Mouse (Mus musculus): Measurements from ENCODE around the gene Shisa8. TPM values are rescaled to one million over a fixed set of nuclear protein-coding genes. Genes with fewer than 3 reads are reported as not detected.

Gene Shisa8
- total and polyA plus RNA-seq, 2 experiments from 2014 or later, result 0.07 to 7.5 TPM

GRCm38 (mm10) chr15:82223251-82223650, 10.6 kb upstream of the Shisa8 start:
- H3K27me3 ChIP-seq (ENCODE audit: control insufficient read depth, insufficient read depth, low read length), result peaks cover 58% of the 10 kb centered on the region
- H3K36me3 ChIP-seq (replicated peaks; ENCODE audit: control insufficient read depth, insufficient read depth, low read length), result no peaks in the 10 kb centered on the region
- H3K27ac ChIP-seq (ENCODE audit: low read depth), result no peak overlapping the region
- TF ChIP-seq EP300 (IDR thresholded peaks at IDR 0.05; ENCODE audit: low read depth), result no peak
- TF ChIP-seq CTCF (IDR thresholded peaks at IDR 0.05; ENCODE audit: low read depth), result no peak
- DNase-seq (ENCODE audit: low spot score) (no peak), ATAC-seq (ENCODE audit: insufficient read depth, low read depth) (0 out of 2 replicates have a peak, but pooled peaks have one; percentile 33)
- H3K9me3 ChIP-seq (replicated peaks; ENCODE audit: control insufficient read depth, low read length), result no peaks in the 10 kb centered on the region
- H3K9ac ChIP-seq (replicated peaks; ENCODE audit: low read depth, low read length), result no peak overlapping the region
- no peak overlapping the region for H3K4me3 ChIP-seq (ENCODE audit: low read depth, low read length)
- no peaks in the 10 kb centered on the region for H3K4me1 ChIP-seq (ENCODE audit: control insufficient read depth, insufficient read depth)
- 20% methylated on average over 6 of the region's 7 CpGs for WGBS
- no peak overlapping the region for H3K4me2 ChIP-seq (ENCODE audit: low read depth, low read length)

GRCm38 (mm10) chr15:82221104-82221860, 8.7 kb upstream of the Shisa8 start:
- Histone ChIP-seq H3K27ac (ENCODE audit: low read depth) (no peak overlapping the region), H3K9me3 (replicated peaks; ENCODE audit: control insufficient read depth, low read length) (no peaks in the 10 kb centered on the region), H3K4me2 (ENCODE audit: low read depth, low read length) (no peak overlapping the region), H3K4me1 (ENCODE audit: control insufficient read depth, insufficient read depth) (peaks cover 2% of the 10 kb centered on the region), H3K4me3 (ENCODE audit: low read depth, low read length) (no peak overlapping the region), H3K9ac (replicated peaks; ENCODE audit: low read depth, low read length) (no peak overlapping the region), H3K36me3 (replicated peaks; ENCODE audit: control insufficient read depth, insufficient read depth, low read length) (no peaks in the 10 kb centered on the region), H3K27me3 (ENCODE audit: control insufficient read depth, insufficient read depth, low read length) (peaks cover 75% of the 10 kb centered on the region)
- ATAC-seq (ENCODE audit: insufficient read depth, low read depth) (no peak), DNase-seq (ENCODE audit: low spot score) (no peak)
- TF ChIP-seq EP300 (IDR thresholded peaks at IDR 0.05; ENCODE audit: low read depth) (no peak), CTCF (IDR thresholded peaks at IDR 0.05; ENCODE audit: low read depth) (no peak)
- WGBS, result 71% methylated on average over 14 of the region's 14 CpGs

GRCm38 (mm10) chr15:82220003-82220675, 7.5 kb upstream of the Shisa8 start:
- ATAC-seq (ENCODE audit: insufficient read depth, low read depth), result no peak
- H3K27me3 ChIP-seq (ENCODE audit: control insufficient read depth, insufficient read depth, low read length), result peaks cover 76% of the 10 kb centered on the region
- H3K9ac ChIP-seq (replicated peaks; ENCODE audit: low read depth, low read length), result no peak overlapping the region
- H3K4me1 ChIP-seq (ENCODE audit: control insufficient read depth, insufficient read depth), result peaks cover 7% of the 10 kb centered on the region
- H3K4me2 ChIP-seq (ENCODE audit: low read depth, low read length), result no peak overlapping the region
- DNase-seq (ENCODE audit: low spot score), result no peak
- 75% methylated on average over 12 of the region's 12 CpGs for WGBS
- H3K36me3 ChIP-seq (replicated peaks; ENCODE audit: control insufficient read depth, insufficient read depth, low read length), result no peaks in the 10 kb centered on the region
- H3K9me3 ChIP-seq (replicated peaks; ENCODE audit: control insufficient read depth, low read length), result no peaks in the 10 kb centered on the region
- H3K27ac ChIP-seq (ENCODE audit: low read depth), result no peak overlapping the region
- H3K4me3 ChIP-seq (ENCODE audit: low read depth, low read length), result no peak overlapping the region
- TF ChIP-seq EP300 (IDR thresholded peaks at IDR 0.05; ENCODE audit: low read depth) (no peak), CTCF (IDR thresholded peaks at IDR 0.05; ENCODE audit: low read depth) (no peak)

GRCm38 (mm10) chr15:82218778-82219666, 6.4 kb upstream of the Shisa8 start:
- Histone ChIP-seq H3K9ac (replicated peaks; ENCODE audit: low read depth, low read length) (no peak overlapping the region), H3K4me1 (ENCODE audit: control insufficient read depth, insufficient read depth) (peaks cover 7% of the 10 kb centered on the region), H3K27me3 (ENCODE audit: control insufficient read depth, insufficient read depth, low read length) (peaks cover 74% of the 10 kb centered on the region), H3K36me3 (replicated peaks; ENCODE audit: control insufficient read depth, insufficient read depth, low read length) (no peaks in the 10 kb centered on the region), H3K4me3 (ENCODE audit: low read depth, low read length) (no peak overlapping the region), H3K4me2 (ENCODE audit: low read depth, low read length) (no peak overlapping the region), H3K27ac (ENCODE audit: low read depth) (no peak overlapping the region), H3K9me3 (replicated peaks; ENCODE audit: control insufficient read depth, low read length) (no peaks in the 10 kb centered on the region)
- no peak for DNase-seq (ENCODE audit: low spot score)
- TF ChIP-seq CTCF (IDR thresholded peaks at IDR 0.05; ENCODE audit: low read depth), result no peak
- no peak for TF ChIP-seq EP300 (IDR thresholded peaks at IDR 0.05; ENCODE audit: low read depth)
- WGBS, result 70% methylated on average over 26 of the region's 26 CpGs
- ATAC-seq (ENCODE audit: insufficient read depth, low read depth), result no peak

GRCm38 (mm10) chr15:82217980-82218379, 5.4 kb upstream of the Shisa8 start:
- TF ChIP-seq CTCF (IDR thresholded peaks at IDR 0.05; ENCODE audit: low read depth), result no peak
- no peak for TF ChIP-seq EP300 (IDR thresholded peaks at IDR 0.05; ENCODE audit: low read depth)
- Histone ChIP-seq H3K4me2 (ENCODE audit: low read depth, low read length) (no peak overlapping the region), H3K4me3 (ENCODE audit: low read depth, low read length) (no peak overlapping the region), H3K36me3 (replicated peaks; ENCODE audit: control insufficient read depth, insufficient read depth, low read length) (no peaks in the 10 kb centered on the region), H3K27me3 (ENCODE audit: control insufficient read depth, insufficient read depth, low read length) (peaks cover 74% of the 10 kb centered on the region), H3K4me1 (ENCODE audit: control insufficient read depth, insufficient read depth) (peaks cover 7% of the 10 kb centered on the region), H3K9me3 (replicated peaks; ENCODE audit: control insufficient read depth, low read length) (no peaks in the 10 kb centered on the region), H3K9ac (replicated peaks; ENCODE audit: low read depth, low read length) (no peak overlapping the region), H3K27ac (ENCODE audit: low read depth) (no peak overlapping the region)
- WGBS, result 55% methylated on average over 9 of the region's 9 CpGs
- ATAC-seq (ENCODE audit: insufficient read depth, low read depth) (no peak), DNase-seq (ENCODE audit: low spot score) (no peak)

Measured in heart, postnatal 0 days (tissue).